Mouse (Mus musculus) testis, adult 10 weeks (tissue): ENCODE measurements around the gene Nlrc4. TPM values are rescaled to one million over a fixed set of nuclear protein-coding genes. Genes with fewer than 3 reads are reported as not detected.

Experiments
- polyA plus RNA-seq: library from polyadenylated mRNA; stranded (reverse); fragments of 350-450 nt; fragmentation: Illumina TruSeq; extraction: RNeasy Lipid Tissue Mini Kit (QIAGEN cat#74804); gene quantifications from one replicate; pipeline ENCODE4 v1.2.3, GENCODE M21; 2014; ENCODE audit warnings: low read depth, low replicate concordance

Gene Nlrc4
- polyA plus RNA-seq = 2.6 TPM

DNA sequence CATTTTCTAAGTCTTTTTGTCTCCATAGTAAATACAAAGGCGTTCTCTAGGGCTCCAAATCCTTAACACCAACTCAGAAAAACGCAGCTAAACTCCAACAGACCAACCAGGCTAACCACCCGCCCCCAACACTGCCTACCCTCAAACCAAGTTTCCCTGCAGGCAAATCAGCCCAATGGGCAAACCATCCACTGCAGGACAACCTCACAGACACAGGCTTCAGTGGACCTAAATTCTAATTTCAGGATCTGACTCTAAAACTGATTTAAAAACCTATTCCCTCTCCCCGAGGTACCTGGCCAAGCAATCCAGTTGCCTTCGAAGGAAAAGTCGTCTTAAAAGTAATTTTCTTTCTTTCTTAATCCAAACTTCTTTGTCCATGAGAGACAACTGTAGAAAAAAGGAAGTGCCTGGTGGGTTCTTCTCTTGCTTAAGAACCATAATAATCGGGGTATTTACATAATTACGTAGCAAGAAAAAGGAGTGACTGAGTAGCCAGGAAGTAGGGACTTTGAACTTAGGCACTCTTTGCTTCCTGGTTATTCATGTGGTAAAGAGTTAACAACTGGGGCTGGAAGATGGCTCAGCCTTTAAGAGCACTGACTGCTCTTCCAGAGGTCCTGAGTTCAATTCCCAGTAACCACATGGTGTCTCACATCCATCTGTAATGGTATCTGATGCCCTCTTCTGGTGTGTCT lies at the start of gene Nlrc4:
Gene Nlrc4, minus strand, starts transcription at position 432 of the 698 bp plus-strand sequence.

DNA sequence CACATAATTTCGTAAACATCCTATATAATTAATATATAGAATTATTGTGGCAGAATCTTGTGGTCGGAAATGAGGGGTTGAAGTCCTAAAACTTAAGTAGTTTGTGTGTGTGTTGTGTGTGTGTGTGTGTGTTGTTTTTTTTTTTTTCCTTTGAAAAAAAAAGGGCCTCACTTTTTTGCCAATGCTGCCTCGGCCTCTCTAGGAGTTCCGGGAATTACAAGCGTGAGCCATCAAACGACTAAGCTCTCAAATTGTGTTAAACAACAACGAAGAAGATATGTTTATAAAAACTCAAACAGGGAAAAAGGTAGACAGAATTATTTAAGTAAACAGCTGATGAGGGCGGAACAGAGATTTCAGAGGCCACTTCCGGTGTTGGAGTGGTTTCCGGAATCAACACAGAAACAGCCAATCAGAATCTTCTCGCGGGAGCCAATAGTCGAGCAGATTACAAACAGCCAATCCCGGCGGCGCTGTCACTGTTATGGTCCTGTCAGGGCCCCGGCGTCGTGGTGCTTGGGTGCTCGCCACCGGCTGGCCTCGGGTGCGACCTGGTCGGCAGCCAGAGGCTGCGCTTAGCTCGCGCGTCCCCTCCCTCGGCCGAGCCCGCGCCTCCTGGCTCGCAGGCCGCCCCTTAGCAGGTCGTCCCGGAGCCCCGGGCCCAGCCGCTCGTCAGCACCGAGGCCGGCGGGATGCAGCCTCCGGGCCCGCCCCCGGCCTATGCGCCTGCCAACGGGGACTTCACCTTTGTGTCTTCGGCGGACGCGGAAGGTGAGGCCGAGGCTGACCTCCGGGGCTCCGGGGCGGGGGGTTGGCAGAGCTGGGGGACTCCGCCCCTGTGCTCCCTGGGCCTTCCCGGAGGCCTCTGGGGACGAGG lies 30.3 kb upstream of the Nlrc4 start, which contains the start of gene Yipf4:
Gene Yipf4, plus strand, starts transcription at position 470 of the 877 bp plus-strand sequence.

DNA sequence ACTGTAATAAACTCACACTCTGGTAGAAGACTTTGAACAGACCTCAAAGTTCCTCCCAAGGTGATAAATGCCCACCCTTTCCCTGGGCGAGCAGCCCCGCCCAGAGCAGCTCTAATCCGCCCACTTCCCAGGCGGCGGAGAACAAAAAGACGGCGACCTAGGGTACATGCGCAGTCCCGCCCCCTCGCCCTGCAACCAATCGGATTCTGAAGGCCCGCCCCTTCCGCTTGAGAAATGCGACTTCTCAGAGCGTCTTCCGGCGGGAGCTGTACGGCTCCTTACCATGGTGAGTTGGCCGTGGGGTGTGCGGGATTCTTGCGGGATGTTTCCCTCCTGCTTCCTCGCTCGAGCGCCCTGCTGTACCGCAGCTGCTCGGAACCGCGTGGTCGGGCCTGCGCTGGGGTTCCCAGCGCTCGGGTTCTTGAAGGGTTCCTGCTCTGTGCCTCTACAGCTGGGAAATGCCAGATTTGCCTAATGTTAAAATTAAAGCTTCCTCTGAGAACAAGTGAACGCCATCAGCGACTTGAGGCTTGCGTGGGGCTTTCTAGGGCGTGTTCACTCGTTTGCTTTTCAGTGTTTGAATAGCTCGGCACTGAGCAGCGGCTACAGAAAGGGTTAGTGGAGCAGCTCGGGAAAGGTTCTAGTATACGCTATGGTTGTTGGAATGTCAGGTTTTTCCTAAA lies 63.4 kb downstream of the Nlrc4 start, which contains the start of gene Slc30a6:
Gene Slc30a6, plus strand, starts transcription at position 226 of the 683 bp plus-strand sequence.

Other genes with a start within 250 kb of the Nlrc4 start
- gene Memo1, start 163.6 kb downstream of the Nlrc4 start, polyA plus RNA-seq = 251 TPM
- gene Dpy30, start 135.2 kb downstream of the Nlrc4 start, polyA plus RNA-seq = 376 TPM
- gene Spast, start 120.2 kb downstream of the Nlrc4 start, polyA plus RNA-seq = 98.1 TPM
- gene Slc30a6, start 63.5 kb downstream of the Nlrc4 start, polyA plus RNA-seq = 10.7 TPM
- 132 TPM for gene Yipf4, start 30.4 kb upstream of the Nlrc4 start, polyA plus RNA-seq
- 44.1 TPM for gene Birc6, start 69.2 kb upstream of the Nlrc4 start, polyA plus RNA-seq